In the genomic region with DNA sequence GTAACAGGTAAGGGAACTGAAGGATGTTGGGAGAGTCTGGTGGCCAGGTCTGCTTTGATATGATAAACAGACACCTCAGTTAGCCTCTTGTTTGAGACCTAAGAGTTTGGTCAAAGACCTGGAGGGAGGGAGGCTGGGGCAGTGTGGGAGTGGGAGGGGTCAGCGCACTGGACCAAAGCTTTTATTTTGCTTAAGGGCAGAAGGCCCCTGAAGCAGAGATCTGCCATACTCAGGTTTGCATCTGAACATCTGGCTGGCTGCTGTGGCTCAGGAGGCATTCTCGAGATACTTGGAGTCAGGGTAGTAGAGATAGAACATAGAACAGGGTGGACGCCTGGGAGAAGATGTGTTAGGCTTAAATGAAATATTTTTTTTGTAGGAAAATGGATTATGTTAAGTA, we compare ENCODE assay signal across 23 mouse cellular contexts.
"Had no signal": no experiment of that assay in that cellular context is flagged by ENCODE, and none has a peak within 500 bp of the region (broad histone marks: within the 10 kb centered on the region; RNA-seq: fewer than 3 reads in every experiment).

No protein-coding gene starts in this region.

- H3K4me2 ChIP-seq: kidney, embryonic 15.5 days; limb, embryonic 13.5 days; liver, embryonic 12.5 days; liver, embryonic 15.5 days; lung, embryonic 15.5 days; midbrain, embryonic 13.5 days; neural tube, embryonic 13.5 days had no signal

- H3K4me1 ChIP-seq: lung, embryonic 15.5 days had no signal

- H3K27ac ChIP-seq: kidney, embryonic 15.5 days; limb, embryonic 10.5 days; limb, embryonic 13.5 days; liver, embryonic 12.5 days; liver, embryonic 15.5 days; lung, embryonic 15.5 days; midbrain, embryonic 13.5 days; neural tube, embryonic 13.5 days; stomach, postnatal 0 days had no signal

- H3K36me3 ChIP-seq: kidney, embryonic 15.5 days; limb, embryonic 10.5 days; limb, embryonic 13.5 days; liver, embryonic 12.5 days; liver, embryonic 15.5 days; lung, embryonic 15.5 days; midbrain, embryonic 10.5 days; midbrain, embryonic 13.5 days; neural tube, embryonic 13.5 days had no signal

- H3K9me3 ChIP-seq: limb, embryonic 10.5 days; liver, embryonic 15.5 days; lung, embryonic 15.5 days had no signal

- H3K4me3 ChIP-seq: kidney, embryonic 15.5 days; limb, embryonic 10.5 days; limb, embryonic 13.5 days; liver, embryonic 12.5 days; liver, embryonic 15.5 days; lung, embryonic 15.5 days; megakaryocyte, embryonic 14.5 days; midbrain, embryonic 10.5 days; midbrain, embryonic 13.5 days; myocyte; neural tube, embryonic 13.5 days had no signal

- H3K27me3 ChIP-seq: kidney, embryonic 15.5 days; limb, embryonic 13.5 days; liver, embryonic 12.5 days; liver, embryonic 15.5 days; lung, embryonic 15.5 days; midbrain, embryonic 13.5 days; neural tube, embryonic 13.5 days had no signal

- ATAC-seq: liver, embryonic 12.5 days; midbrain, embryonic 13.5 days; midbrain, embryonic 16.5 days had no signal

- H3K9ac ChIP-seq: kidney, embryonic 15.5 days; limb, embryonic 13.5 days; liver, embryonic 12.5 days; liver, embryonic 15.5 days; lung, embryonic 15.5 days; midbrain, embryonic 13.5 days; neural tube, embryonic 13.5 days had no signal

- DNase-seq: kidney, adult 18-20 months; kidney, postnatal 36 days; liver; lung, adult 18-20 months; lung, postnatal 36 days; retina, postnatal 1 day; right cerebral cortex, postnatal 25 days; thymus, adult 2 months; thymus, postnatal 14 days; thymus, postnatal 4 days had no signal
